Mouse (Mus musculus): ENCODE measurements around the gene Lcn11.

Gene Lcn11

DNA sequence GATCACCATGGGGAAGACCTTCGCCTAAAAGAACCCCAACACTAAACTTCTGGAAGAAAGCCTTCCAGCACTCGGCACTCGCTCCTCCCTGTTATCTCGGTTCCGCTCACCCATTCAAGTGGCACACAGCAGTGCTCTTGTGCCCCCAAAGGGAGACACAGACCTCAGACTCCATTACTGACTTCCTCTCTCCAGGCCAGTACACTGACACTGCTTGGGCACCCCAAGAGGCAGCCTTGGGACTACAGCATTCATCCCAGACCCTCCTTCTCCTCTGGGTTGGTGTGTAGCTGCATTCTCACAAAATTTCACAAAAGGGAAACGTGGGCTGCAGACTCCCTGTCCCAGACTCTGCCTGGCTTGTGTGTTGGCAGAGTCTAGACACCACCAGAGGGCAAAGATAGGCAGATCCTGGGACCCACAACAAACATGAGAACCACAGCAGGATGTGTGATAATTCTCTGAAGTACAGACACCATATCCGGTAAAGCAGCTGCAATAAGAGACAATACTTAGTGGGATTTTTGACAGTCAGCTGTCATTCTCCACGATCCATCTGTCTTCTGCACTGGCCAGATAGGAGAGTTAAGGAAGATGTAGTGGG is 51.6 kb downstream of the Lcn11 start:
- peak; percentile 52 for DNase-seq
